Mouse (Mus musculus) erythroblast, embryonic 14.5 days (primary cell): ENCODE results near the gene Rbp2.

Experiments
- GATA1 ChIP-seq: IDR thresholded peaks from 2 replicates; pipeline ENCODE4 v1.6.1; 2012; ENCODE audit warnings: low read length, inconsistent platforms, mixed read lengths
- TAL1 ChIP-seq: IDR thresholded peaks from 3 replicates; pipeline ENCODE4 v1.6.1; 2012; ENCODE audit warnings: low read length, inconsistent platforms, mixed read lengths

- no peak for TF ChIP-seq GATA1
- no peak for TF ChIP-seq TAL1
Measured at GRCm38 (mm10) chr9:98480172-98480749, 5.7 kb upstream of the Rbp2 start.
